Mouse (Mus musculus): ENCODE measurements around the gene Naa11. TPM values are rescaled to one million over a fixed set of nuclear protein-coding genes. Genes with fewer than 3 reads are reported as not detected.

The Naa11 gene
- polyA plus RNA-seq (2015; fragmentation: Nextera tagmentation; extraction: Ambion mirVana) = not detected in 2 replicates

DNA sequence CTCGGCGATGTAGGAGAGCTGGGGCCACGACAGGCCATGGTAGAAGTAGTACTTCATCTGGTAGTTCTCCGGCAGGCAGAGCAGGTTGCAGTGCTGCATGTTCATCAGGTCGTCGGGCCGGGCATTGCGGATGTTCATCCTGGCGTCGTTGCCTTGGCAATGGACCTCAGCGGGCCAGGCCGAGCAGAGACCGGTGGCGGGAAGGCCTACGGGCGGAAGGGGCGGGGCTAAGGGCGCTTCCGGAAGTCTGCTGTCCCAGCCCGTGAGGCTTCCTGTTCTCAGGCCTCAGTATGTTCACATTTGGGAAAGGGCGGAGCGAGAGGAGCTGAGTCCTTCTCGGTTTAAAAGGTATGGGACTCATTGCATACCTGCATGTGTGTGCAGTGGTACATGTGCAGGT lies at the start of gene Naa11:
Gene Naa11 (minus strand): TSS at position 220 of the 400 bp plus-strand sequence.
- no peak for ATAC-seq (ENCODE audit: low read depth)
- Histone ChIP-seq H3K4me1 (replicated peaks; ENCODE audit: control insufficient read depth, insufficient read depth, low read length) (no peaks in the 10 kb centered on the region), H3K27me3 (ENCODE audit: control insufficient read depth, insufficient read depth, low read depth, low read length) (no peaks in the 10 kb centered on the region), H3K4me3 (ENCODE audit: low read length) (no peak within 1 kb of the TSS), H3K36me3 (ENCODE audit: control insufficient read depth, insufficient read depth, low read length) (no peaks in the 10 kb centered on the region), H3K4me2 (ENCODE audit: low read depth, low read length) (no peak within 1 kb of the TSS), H3K9ac (ENCODE audit: low read length) (no peak within 1 kb of the TSS), H3K9me3 (ENCODE audit: control insufficient read depth, low read length) (no peaks in the 10 kb centered on the region), H3K27ac (ENCODE audit: low read length) (no peak within 1 kb of the TSS)
- WGBS = 92% methylated on average over 23 of the region's 23 CpGs

DNA sequence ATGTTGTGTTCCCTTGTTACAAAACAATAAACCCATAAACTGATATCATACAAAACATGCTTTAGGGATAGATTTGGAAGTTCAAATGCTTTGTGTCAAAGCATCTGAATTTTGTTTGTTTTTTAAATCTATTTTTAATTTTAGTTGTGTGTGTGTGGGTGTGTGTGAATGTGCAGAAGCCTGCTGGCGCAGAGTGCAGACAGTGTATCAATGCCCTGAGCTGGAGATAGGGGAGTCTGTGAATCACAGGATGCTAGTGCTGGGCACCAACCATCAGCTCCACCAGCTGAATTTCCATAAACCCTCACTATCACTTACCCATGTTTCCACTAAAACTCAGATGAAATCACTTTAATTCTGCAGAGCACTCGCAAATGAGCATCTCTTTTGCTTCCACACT lies 40.3 kb upstream of the Naa11 start:
- Histone ChIP-seq H3K27me3 (ENCODE audit: control insufficient read depth, insufficient read depth, low read depth, low read length) (no peaks in the 10 kb centered on the region), H3K4me1 (replicated peaks; ENCODE audit: control insufficient read depth, insufficient read depth, low read length) (no peaks in the 10 kb centered on the region), H3K9ac (ENCODE audit: low read length) (no peak overlapping the region), H3K4me2 (ENCODE audit: low read depth, low read length) (no peak overlapping the region), H3K36me3 (ENCODE audit: control insufficient read depth, insufficient read depth, low read length) (no peaks in the 10 kb centered on the region), H3K27ac (ENCODE audit: low read length) (no peak overlapping the region), H3K9me3 (ENCODE audit: control insufficient read depth, low read length) (no peaks in the 10 kb centered on the region), H3K4me3 (ENCODE audit: low read length) (no peak overlapping the region)
- ATAC-seq (ENCODE audit: low read depth) = no peak
- WGBS = 87% methylated on average over 2 of the region's 2 CpGs

DNA sequence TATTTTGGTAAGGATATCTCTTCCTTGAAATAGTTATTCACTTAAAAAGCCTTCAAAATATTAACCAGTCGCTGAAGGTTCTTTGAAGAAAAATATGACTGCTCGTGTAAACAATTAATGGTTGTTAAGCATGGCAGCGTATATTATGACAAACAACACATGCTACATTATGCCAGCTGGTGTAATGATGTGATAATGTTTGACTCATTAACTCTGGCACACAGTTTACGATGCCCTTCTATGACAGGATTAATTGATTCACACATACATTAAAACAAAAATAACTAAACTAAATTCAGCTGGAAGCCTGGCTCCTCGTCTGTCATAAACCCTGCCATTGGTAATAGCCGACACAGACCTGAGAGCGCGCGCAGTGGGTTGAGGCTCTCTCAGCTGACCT lies 37.8 kb upstream of the Naa11 start:
- Histone ChIP-seq H3K36me3 (ENCODE audit: control insufficient read depth, insufficient read depth, low read length) (no peaks in the 10 kb centered on the region), H3K9ac (ENCODE audit: low read length) (no peak overlapping the region), H3K4me1 (replicated peaks; ENCODE audit: control insufficient read depth, insufficient read depth, low read length) (no peaks in the 10 kb centered on the region), H3K4me2 (ENCODE audit: low read depth, low read length) (no peak overlapping the region), H3K9me3 (ENCODE audit: control insufficient read depth, low read length) (no peaks in the 10 kb centered on the region), H3K27me3 (ENCODE audit: control insufficient read depth, insufficient read depth, low read depth, low read length) (no peaks in the 10 kb centered on the region), H3K4me3 (ENCODE audit: low read length) (no peak overlapping the region), H3K27ac (ENCODE audit: low read length) (no peak overlapping the region)
- no peak for ATAC-seq (ENCODE audit: low read depth)
- 59% methylated on average over 9 of the region's 9 CpGs for WGBS

DNA sequence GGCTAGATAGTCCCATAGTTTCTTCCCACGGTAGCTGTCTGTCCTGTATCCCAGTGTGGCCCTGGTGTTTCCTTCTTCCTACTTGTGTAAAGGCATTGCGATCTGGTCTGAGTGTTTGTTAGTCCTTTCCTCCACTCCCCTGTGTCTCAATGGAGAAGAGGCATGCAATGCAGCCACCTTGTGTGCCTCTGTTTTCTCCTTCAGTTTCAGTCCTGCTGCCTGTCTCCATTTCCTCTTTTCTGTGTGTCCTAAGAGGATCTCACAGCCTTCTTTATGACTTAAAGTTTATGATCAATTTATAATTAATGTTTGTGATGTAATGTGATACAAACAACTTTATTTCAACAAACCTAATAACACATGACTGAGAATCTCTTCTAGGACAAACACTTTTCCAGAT lies 29.5 kb upstream of the Naa11 start:
- Histone ChIP-seq H3K4me2 (ENCODE audit: low read depth, low read length) (no peak overlapping the region), H3K4me1 (replicated peaks; ENCODE audit: control insufficient read depth, insufficient read depth, low read length) (no peaks in the 10 kb centered on the region), H3K27me3 (ENCODE audit: control insufficient read depth, insufficient read depth, low read depth, low read length) (no peaks in the 10 kb centered on the region), H3K9ac (ENCODE audit: low read length) (no peak overlapping the region), H3K27ac (ENCODE audit: low read length) (no peak overlapping the region), H3K4me3 (ENCODE audit: low read length) (no peak overlapping the region), H3K36me3 (ENCODE audit: control insufficient read depth, insufficient read depth, low read length) (no peaks in the 10 kb centered on the region), H3K9me3 (ENCODE audit: control insufficient read depth, low read length) (no peaks in the 10 kb centered on the region)
- ATAC-seq (ENCODE audit: low read depth) = no peak
- WGBS = 89% methylated on average over 2 of the region's 2 CpGs

DNA sequence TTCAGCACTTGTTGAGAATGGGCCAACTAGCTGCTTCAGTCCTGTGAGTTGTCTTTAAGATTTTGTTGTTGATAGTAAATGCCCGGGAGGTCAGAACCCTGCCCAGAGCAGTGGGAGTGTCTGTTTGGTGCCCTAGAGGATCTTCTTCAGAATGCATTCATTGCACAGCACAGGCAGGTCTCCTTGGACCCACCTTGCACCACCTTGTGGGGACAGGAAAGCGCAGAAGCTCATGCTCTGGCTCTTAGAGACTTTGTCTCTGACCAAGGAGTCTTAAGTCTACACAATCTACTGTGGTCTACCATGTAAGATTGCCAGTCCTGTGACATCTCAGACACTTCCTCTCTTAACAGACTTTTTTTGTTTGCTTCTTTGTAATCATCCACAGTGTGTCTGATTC lies 25.0 kb upstream of the Naa11 start:
- no peaks in the 10 kb centered on the region for H3K4me1 ChIP-seq (replicated peaks; ENCODE audit: control insufficient read depth, insufficient read depth, low read length)
- H3K4me3 ChIP-seq (ENCODE audit: low read length) = no peak overlapping the region
- H3K27me3 ChIP-seq (ENCODE audit: control insufficient read depth, insufficient read depth, low read depth, low read length) = no peaks in the 10 kb centered on the region
- H3K4me2 ChIP-seq (ENCODE audit: low read depth, low read length) = no peak overlapping the region
- ATAC-seq (ENCODE audit: low read depth) = no peak
- no peak overlapping the region for H3K9ac ChIP-seq (ENCODE audit: low read length)
- WGBS = 64% methylated on average over 2 of the region's 2 CpGs
- H3K9me3 ChIP-seq (ENCODE audit: control insufficient read depth, low read length) = no peaks in the 10 kb centered on the region
- no peak overlapping the region for H3K27ac ChIP-seq (ENCODE audit: low read length)
- H3K36me3 ChIP-seq (ENCODE audit: control insufficient read depth, insufficient read depth, low read length) = no peaks in the 10 kb centered on the region

DNA sequence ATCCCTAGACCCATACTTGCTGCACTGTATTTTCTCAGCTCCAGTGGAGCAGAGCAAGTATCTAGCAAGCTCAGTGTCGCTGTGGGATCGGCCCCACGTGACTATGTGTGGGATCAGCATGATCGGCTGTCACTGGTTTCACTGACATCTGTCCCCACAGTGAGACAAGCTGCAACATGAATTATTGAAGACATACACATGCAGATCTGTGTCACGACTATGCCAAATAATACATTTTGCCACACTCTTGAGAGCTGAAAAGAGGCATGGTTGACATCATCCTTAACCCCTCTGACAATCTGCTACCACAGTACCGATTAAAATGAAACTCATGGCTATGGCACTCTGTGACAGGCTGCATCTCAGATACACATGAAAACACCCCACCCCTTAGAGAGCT lies 23.7 kb upstream of the Naa11 start:
- no peaks in the 10 kb centered on the region for H3K9me3 ChIP-seq (ENCODE audit: control insufficient read depth, low read length)
- no peak overlapping the region for H3K27ac ChIP-seq (ENCODE audit: low read length)
- no peak overlapping the region for H3K4me3 ChIP-seq (ENCODE audit: low read length)
- H3K36me3 ChIP-seq (ENCODE audit: control insufficient read depth, insufficient read depth, low read length) = no peaks in the 10 kb centered on the region
- 50% methylated on average over 6 of the region's 6 CpGs for WGBS
- no peaks in the 10 kb centered on the region for H3K27me3 ChIP-seq (ENCODE audit: control insufficient read depth, insufficient read depth, low read depth, low read length)
- H3K4me1 ChIP-seq (replicated peaks; ENCODE audit: control insufficient read depth, insufficient read depth, low read length) = no peaks in the 10 kb centered on the region
- H3K9ac ChIP-seq (ENCODE audit: low read length) = no peak overlapping the region
- H3K4me2 ChIP-seq (ENCODE audit: low read depth, low read length) = no peak overlapping the region
- no peak for ATAC-seq (ENCODE audit: low read depth)

DNA sequence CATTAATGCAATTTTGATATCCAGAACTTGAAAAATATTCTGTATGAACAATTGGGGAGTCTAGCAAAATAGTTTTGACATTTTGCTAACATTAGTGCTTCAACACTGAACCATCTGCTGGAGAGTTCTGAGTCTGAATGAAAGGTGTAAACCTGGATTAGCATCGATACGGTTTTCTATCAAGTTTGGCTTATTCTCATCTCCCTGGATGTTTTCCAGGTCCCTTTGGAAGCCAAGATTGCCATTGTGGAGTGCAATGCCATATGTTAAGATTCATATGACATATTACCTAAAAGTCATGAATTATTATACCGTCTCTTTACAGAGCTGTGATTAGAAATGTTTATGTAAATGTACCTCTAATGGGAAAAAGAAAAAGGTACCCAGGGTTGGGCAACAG lies 21.5 kb upstream of the Naa11 start:
- H3K27ac ChIP-seq (ENCODE audit: low read length) = no peak overlapping the region
- H3K4me1 ChIP-seq (replicated peaks; ENCODE audit: control insufficient read depth, insufficient read depth, low read length) = no peaks in the 10 kb centered on the region
- H3K27me3 ChIP-seq (ENCODE audit: control insufficient read depth, insufficient read depth, low read depth, low read length) = no peaks in the 10 kb centered on the region
- ATAC-seq (ENCODE audit: low read depth) = no peak
- no peaks in the 10 kb centered on the region for H3K9me3 ChIP-seq (ENCODE audit: control insufficient read depth, low read length)
- no peaks in the 10 kb centered on the region for H3K36me3 ChIP-seq (ENCODE audit: control insufficient read depth, insufficient read depth, low read length)
- no peak overlapping the region for H3K4me3 ChIP-seq (ENCODE audit: low read length)
- H3K9ac ChIP-seq (ENCODE audit: low read length) = no peak overlapping the region
- no peak overlapping the region for H3K4me2 ChIP-seq (ENCODE audit: low read depth, low read length)
- WGBS = 66% methylated on average over 3 of the region's 3 CpGs

DNA sequence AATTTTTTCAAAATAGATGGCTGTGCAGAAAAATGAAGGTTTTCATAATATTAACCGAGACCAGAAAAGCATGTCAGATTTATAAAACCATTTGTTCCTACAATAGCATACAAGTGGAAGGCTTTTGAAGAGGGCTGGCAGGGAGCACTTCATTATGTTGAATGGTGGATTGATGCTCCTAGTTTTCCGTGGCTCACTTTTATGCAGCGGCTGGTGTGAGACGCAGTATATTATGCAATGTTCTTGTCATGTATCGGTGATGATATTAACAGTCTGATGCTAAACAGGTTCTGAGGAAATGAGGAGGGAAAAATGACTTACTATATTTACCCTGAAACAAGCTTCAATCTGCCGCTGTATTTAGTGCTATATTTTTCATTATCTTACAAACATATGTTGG lies 18.0 kb upstream of the Naa11 start:
- no peaks in the 10 kb centered on the region for H3K27me3 ChIP-seq (ENCODE audit: control insufficient read depth, insufficient read depth, low read depth, low read length)
- no peak overlapping the region for H3K4me3 ChIP-seq (ENCODE audit: low read length)
- H3K4me2 ChIP-seq (ENCODE audit: low read depth, low read length) = no peak overlapping the region
- no peak overlapping the region for H3K9ac ChIP-seq (ENCODE audit: low read length)
- H3K9me3 ChIP-seq (ENCODE audit: control insufficient read depth, low read length) = no peaks in the 10 kb centered on the region
- 78% methylated on average over 6 of the region's 6 CpGs for WGBS
- no peaks in the 10 kb centered on the region for H3K4me1 ChIP-seq (replicated peaks; ENCODE audit: control insufficient read depth, insufficient read depth, low read length)
- H3K27ac ChIP-seq (ENCODE audit: low read length) = no peak overlapping the region
- no peaks in the 10 kb centered on the region for H3K36me3 ChIP-seq (ENCODE audit: control insufficient read depth, insufficient read depth, low read length)
- no peak for ATAC-seq (ENCODE audit: low read depth)

DNA sequence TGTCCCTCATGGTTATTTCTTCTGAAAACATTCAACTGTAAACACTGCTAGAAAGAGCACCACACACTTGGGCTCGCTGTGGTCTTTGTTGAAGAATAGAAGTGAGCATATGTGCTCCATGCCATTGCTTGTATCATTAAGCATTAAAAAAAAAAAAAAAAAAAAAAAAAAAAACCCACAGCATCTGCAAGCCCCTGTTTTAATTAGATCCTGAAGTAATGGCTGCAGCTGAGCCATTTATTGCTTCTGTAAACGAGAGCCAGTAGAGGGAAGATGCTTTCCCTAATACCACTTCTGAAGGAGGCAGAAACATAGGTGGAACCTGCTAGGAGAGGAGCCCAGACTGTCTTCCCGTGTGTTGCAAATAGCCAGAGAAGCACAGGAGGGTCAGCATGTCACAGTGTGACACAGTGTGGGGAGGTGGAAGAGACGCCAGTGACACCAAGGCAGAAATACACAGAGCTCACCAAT lies 17.1 kb upstream of the Naa11 start:
- Histone ChIP-seq H3K27me3 (ENCODE audit: control insufficient read depth, insufficient read depth, low read depth, low read length) (no peaks in the 10 kb centered on the region), H3K27ac (ENCODE audit: low read length) (no peak overlapping the region), H3K4me1 (replicated peaks; ENCODE audit: control insufficient read depth, insufficient read depth, low read length) (no peaks in the 10 kb centered on the region), H3K36me3 (ENCODE audit: control insufficient read depth, insufficient read depth, low read length) (no peaks in the 10 kb centered on the region), H3K4me3 (ENCODE audit: low read length) (no peak overlapping the region), H3K4me2 (ENCODE audit: low read depth, low read length) (no peak overlapping the region), H3K9ac (ENCODE audit: low read length) (no peak overlapping the region), H3K9me3 (ENCODE audit: control insufficient read depth, low read length) (no peaks in the 10 kb centered on the region)
- no peak for ATAC-seq (ENCODE audit: low read depth)
- 65% methylated on average over 4 of the region's 4 CpGs for WGBS

DNA sequence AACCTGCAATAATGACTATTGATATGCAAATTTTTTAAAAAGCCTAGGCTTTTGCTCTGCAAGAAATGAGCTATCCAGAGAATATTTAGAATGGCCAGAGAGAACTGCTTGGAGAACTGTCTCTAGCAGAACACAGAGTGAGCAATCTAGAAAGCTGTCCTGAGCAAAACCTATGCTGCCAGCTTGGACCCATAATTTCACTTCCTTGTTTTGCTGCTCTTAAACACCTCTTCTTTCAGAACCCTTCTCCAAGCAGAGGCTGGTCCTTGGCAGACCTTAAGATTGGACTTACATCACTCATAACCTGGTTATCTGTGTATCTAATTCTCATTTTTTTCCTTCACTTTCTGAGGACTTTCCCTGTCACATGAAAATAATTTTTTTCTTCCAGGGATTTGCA lies 8.9 kb upstream of the Naa11 start:
- Histone ChIP-seq H3K27ac (ENCODE audit: low read length) (no peak overlapping the region), H3K9ac (ENCODE audit: low read length) (no peak overlapping the region), H3K27me3 (ENCODE audit: control insufficient read depth, insufficient read depth, low read depth, low read length) (no peaks in the 10 kb centered on the region), H3K4me1 (replicated peaks; ENCODE audit: control insufficient read depth, insufficient read depth, low read length) (no peaks in the 10 kb centered on the region), H3K36me3 (ENCODE audit: control insufficient read depth, insufficient read depth, low read length) (no peaks in the 10 kb centered on the region), H3K9me3 (ENCODE audit: control insufficient read depth, low read length) (no peaks in the 10 kb centered on the region), H3K4me3 (ENCODE audit: low read length) (no peak overlapping the region), H3K4me2 (ENCODE audit: low read depth, low read length) (no peak overlapping the region)
- ATAC-seq (ENCODE audit: low read depth) = no peak
